Mouse (Mus musculus): ENCODE measurements around the gene Lrrc23.
"Not testable (repeated sequence)": the region's sequence is repeated elsewhere in the genome, so short reads cannot be mapped to it uniquely, and the experiment has no call there.

Lrrc23 gene

DNA sequence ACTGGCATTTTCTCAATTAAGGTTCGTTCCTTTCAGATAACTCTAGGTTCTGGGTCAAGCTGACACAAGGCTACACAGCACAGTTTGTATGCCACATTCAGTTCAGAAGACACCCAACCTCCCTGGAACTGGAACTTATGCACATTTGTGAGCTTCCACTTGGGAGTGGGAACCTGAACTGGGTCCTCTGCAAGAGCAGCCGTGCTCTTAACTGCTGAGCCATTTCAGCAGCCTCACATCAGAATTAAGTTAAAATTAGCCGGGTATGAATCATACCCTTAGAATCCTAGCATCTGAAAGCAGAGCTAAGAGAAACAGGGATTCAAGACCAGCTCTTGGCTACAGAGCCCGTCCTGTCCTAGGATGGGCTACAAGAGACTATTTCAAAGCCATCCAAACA lies 27.8 kb upstream of the Lrrc23 start:
- DNase-seq, result no peak

- DNase-seq, result no peak
Measured at GRCm38 (mm10) chr6:124806446-124807140, 27.1 kb upstream of the Lrrc23 start.

DNA sequence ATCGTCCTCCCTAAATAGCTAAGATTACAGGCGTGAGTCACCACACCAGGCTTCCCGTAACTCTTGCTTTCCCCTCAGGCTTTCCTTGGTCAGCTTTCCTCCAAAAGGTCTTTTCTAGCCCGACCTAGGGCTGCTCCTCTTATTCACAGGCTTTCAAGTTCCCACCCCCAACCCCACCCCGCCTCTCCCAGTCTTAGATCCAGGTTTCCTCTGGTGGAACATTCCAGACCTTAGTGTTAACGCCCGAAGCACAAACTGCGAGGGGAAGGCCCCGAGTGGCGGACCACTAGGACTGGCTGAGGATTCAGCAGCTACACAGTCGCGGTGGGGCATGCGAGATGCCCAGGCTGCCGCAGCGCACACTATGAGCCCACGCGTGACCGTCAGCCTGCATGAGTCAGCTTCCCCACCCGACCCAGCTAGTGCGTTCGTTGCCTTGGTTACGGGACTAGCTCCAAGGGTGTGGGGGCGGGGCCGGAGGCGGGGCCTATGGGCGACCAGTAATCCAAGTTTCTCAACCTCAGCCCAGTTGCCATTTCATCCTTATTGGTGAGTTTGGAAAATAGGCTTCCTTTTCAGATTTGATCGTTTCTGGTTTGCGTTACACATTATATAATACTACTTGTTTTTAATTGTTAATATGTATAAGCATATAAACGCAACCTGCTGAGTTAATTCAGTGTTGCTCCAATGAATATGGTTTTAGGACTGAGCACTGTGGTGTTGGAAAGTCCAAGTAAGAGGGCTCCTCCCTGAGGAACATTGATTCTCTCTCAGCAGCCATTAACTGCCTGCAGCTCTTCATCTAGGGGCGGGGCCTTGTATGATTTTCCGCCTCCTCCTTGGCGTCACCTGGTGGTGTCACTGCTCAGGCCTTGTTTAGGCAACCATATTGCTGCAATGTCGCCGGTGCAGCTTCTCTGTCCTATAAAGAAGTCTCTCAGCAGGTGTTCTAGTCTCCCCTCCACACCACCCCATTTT lies 26.1 kb upstream of the Lrrc23 start:
- peak; percentile 86 for DNase-seq

- DNase-seq, result no peak
Measured at GRCm38 (mm10) chr6:124804341-124804740, 24.8 kb upstream of the Lrrc23 start.

GRCm38 (mm10) chr6:124803691-124804090 lies 24.2 kb upstream of the Lrrc23 start:
- DNase-seq, result not testable (repeated sequence)

GRCm38 (mm10) chr6:124803061-124803460 lies 23.5 kb upstream of the Lrrc23 start:
- no peak for DNase-seq

- DNase-seq, result not testable (repeated sequence)
Measured at GRCm38 (mm10) chr6:124802400-124802799, 22.9 kb upstream of the Lrrc23 start.

DNA sequence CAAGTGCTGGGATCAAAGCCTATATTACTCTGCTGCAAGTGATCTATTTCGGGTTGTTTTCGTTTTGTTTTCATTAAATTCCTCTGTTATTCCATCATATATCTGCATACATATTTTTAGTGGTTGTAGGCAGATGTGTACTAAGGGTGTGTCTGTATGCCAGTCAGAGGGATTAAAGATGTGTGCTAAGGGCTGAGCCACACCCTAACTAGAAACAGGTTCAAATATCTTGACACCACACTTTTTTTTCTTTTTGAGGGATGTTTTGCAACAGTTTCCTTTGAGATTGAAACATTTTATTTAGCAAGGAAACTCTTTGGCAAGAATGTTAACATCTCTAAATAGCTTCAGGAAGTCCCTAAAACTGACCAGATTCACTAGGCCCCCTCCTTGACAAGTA lies 16.7 kb upstream of the Lrrc23 start:
- DNase-seq, result no peak

DNA sequence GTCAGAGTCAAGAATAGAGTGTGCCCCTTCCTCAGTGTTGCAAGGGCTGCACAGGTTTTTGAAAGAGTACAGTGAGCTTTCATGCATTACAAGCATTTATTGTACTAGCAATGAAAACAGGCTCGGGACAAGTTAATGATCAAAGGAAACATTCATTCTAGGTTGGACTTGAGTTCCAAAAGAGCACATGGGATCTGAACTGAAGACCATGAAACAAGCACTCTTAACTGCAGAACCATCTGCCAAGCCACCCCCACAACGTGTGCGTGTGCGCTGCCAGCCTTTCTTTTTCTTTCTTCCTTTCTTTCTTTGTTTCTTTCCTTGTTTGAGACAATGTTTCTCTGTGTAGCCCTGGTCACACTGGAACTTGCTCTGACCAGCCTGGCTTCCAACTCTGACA lies 16.3 kb upstream of the Lrrc23 start:
- DNase-seq, result no peak

DNA sequence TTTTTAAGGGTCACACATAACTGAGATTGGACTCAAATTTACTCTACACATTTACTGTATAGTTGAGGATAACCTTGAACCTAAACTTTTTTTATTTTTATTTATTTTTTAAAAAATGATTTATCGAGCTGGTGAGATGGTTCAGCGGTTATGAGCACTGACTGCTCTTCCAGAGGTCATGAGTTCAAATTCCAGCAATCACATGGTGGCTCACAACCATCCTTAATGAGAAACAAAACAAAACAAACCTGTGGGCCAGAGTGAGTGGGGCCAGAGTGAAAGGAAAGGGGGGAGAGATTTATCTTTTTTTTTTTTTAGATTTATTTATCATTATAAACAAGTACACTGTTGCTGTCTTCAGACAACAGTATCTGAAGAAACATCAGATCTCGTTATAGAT lies 12.4 kb upstream of the Lrrc23 start:
- DNase-seq, result no peak

DNA sequence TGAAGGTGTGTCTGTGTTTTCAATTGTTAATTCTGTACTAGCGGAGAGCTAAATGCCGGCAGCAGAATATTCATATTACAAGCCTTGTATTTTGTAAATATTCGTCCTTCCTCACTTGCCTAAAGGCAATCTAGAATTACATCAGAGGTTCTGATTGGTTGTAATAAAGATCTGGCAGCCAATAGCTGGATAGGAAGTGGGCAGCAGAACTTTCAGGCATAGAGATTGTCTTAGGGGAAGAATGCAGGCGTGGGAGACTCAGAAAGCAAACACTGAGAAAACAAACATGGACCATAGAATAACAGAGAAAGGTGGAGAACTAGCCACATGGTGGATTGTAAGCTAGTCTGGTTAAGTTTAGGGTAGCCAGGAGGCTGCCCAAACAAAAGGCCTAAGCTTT lies 10.6 kb upstream of the Lrrc23 start:
- no peak for DNase-seq

- no peak for DNase-seq
Measured at GRCm38 (mm10) chr6:124789519-124789918, 10.0 kb upstream of the Lrrc23 start.

DNA sequence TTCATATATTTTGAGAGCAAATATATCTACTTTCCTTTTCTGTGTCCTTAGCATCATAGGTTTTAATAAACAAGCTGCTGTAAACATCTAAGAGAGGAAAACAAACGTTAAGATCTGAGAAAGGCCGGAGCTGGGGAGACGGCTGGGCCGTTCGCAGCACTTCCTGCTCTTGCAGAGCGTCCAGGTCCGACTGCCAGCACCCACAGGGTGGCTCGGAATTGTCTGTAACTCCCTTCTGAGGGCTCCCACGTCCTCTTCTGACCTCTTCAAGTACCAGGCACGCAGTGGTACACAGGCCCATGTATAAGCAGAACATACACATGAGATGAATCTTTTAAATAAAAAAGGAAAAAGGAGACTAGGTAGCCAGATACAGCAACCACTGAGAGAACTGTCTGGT lies 8.2 kb upstream of the Lrrc23 start:
- no peak for DNase-seq

- DNase-seq, result no peak
Measured at GRCm38 (mm10) chr6:124786756-124787420, 7.4 kb upstream of the Lrrc23 start.

DNA sequence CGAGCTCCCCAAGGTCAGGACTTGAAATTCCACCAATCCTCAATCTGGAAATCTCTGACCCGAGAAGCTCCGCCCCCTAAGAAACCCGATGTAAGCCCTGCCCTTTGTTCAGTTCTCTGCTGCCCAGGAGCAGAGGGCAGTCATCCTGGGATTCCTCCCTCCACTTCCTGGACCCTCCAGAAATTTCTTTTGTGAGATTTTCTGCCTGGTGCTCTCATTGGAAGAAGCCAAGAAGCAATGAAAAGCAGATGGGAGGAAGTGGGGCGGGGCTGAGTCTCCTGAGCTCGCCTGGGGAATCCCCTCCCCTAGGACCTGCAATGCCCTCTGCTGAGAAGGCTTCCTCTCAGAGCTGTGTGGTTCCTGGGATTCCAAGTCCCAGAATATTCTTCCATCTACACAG lies 2.9 kb upstream of the Lrrc23 start:
- peak; percentile 70 for DNase-seq

- DNase-seq, result no peak
Measured at GRCm38 (mm10) chr6:124780917-124781316, 1.4 kb upstream of the Lrrc23 start.

GRCm38 (mm10) chr6:124779984-124780416 lies 473 bp upstream of the Lrrc23 start:
- peak; percentile 34 for DNase-seq

- no peak for DNase-seq
Measured at GRCm38 (mm10) chr6:124770511-124770910, 9.0 kb downstream of the Lrrc23 start.

- DNase-seq, result no peak
Measured at GRCm38 (mm10) chr6:124770013-124770412, 9.5 kb downstream of the Lrrc23 start.

DNA sequence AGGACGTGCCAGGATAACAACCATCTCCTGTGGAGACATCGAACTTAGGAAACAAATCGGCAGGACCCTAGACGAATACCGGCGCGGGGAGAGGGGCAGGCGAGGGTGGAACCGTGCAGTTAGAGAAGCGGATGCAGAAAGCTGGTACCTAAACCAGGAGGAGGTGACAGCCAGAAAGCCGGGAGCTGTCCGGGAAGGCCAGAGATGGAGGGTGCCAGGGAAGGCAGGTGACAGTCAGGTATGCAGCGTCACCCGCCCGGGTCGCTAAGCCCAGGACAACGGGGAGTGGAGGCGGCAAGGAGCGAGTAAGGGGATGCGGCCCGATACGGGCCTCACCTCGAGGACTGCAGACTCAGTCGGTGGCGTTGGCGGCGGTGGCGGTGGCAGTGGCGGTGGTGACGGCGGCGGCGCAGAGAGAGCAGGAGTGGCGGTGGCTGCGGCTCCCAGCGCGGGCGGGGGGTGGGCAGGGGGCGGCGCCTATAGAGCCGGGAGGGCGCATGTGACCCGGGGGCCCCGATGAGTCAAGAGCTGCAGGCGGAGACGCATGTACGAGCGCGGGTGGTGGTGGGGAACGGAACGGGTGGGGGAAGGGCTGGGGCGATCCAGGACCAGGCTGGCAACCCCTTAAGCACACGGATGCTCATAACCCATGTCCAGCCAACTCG lies 10.3 kb downstream of the Lrrc23 start, which contains the start of gene Eno2:
Gene Eno2 (minus strand): TSS at position 573 of the 665 bp plus-strand sequence.
- DNase-seq, result peak; percentile 80

DNA sequence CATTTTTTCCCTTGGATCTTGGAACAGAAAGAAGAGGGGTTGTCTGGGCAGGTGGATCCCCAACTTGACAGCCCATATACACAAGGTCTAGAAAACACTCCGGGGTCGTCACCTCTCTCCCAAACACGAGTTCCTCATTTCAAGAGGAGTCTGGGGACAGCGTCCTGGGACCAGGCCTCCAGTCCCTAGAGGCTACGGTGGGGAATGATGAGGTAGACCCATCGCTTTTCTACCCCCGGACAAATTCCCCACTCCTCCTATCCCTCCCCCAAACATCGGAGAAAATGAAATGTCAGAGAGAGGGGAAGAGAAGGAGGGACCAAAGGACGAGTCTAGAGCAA lies 10.9 kb downstream of the Lrrc23 start:
- no peak for DNase-seq

DNA sequence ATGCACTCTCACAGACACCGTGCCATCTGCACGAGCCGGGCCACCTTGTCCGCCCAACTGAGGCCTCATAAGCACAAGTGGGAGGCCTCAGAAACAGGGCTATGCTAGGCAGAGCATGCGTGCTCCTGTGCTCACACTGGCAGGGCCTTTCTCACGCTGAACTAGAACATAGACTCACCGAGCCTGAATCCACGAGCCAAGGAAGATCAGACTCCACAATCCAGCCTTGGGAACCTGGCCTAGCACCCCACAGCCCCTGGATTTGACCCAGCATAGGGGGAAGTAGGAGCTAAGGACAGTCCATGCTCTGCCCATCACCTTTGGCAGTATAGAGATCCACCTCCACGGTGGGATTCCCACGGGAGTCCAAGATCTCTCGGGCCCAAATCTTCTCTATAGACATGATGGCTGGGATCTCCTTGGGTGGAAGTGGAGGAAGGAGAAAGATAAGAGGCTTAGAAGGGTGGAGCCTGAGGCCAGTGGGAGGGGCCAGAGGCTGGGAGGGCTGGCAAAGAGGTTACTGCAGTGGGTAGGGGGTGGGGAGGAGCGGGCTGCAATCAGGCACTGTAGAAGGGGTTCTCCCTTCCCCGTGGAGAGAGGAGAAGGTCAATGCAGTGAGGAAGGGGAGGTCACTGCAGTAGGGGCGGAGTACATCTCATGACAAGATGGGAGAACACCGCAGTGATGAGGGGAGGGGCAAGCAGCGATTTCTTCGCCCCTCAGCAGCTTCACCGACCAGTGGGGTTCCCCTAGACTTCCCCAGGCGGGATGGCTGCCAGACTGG lies 11.4 kb downstream of the Lrrc23 start:
- peak; percentile 61 for DNase-seq
